Mouse (Mus musculus): ENCODE measurements around the gene Tspyl1. TPM values are rescaled to one million over a fixed set of nuclear protein-coding genes. Genes with fewer than 3 reads are reported as not detected.

Tspyl1 gene
- polyA plus RNA-seq, 1 experiment from 2014 or later: 70.7 TPM

DNA sequence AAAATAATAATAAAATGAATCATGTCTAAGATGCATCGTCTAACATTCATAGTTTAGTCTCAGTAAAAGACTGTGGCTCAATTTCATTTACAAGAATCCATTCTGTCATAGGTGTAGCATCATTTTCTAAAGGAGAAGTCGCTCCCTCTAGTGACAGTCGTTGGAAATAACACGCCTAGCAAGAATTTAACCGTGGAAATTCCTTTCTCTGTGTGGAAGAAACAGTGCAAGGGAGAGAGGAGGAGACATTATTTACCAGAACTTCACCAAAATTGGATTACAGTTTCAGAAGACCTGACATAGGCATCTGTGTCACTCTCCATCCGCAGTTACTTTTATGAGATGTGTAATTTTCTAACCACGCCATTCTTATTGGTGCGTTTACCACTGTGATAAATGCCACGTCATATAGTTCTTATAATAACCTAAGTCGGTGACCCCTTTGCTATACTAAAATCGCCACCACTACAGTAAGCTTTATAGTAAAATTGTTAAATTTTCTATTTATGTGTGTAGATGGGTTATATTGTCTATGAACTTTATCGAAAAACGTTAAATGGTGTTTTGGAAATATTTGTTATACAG is 1.3 kb upstream of the Tspyl1 start:
- WGBS: 24% methylated on average over 13 of the region's 13 CpGs
- H3K27ac ChIP-seq (replicated peaks in 1 of 2; ENCODE audit: control insufficient read depth in 1 of 2, insufficient read depth in 1 of 2, low read depth in 2 of 2, low read length in 2 of 2): no peak overlapping the region

DNA sequence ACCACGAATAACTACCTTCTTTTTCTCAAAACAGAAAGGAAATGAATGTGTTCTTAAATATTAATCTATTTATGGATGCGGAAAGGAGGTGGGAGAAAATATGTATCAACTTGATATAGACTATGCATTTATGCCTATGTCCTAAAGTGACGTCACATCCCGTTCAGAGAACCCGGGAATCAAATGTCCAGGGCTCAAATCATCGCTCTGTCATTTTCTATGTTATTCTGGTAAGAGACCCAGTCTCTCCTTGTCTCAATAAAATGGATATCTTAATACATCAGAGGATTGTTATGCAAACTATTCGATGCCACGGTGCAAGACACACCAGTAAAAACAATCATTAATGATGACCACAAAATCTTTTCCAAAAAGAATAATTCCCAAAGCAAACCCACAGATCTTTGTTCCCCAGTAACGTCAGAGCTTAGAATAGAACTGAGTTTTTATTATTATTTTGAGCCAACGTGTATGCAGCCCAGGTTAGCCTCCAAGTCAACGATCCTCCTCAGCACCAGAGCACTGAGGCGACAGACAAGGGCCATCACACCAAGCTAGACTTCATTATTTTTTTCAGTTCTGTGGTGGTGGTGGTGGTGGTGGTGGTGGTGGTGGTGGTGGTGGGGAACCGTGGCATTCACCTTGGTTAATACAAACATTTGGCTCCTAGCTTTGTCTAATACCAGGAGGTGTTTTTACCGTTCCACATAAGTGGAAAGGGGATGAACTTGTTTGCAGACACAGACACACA is 604 bp upstream of the Tspyl1 start:
- WGBS: 15% methylated on average over 14 of the region's 14 CpGs
- ATAC-seq (ENCODE audit: insufficient number of reproducible peaks, insufficient read depth, low FRiP score, low read depth): peak; percentile 7; the same call in 1 of the 2 replicates
- peak overlapping the region; percentile 99 for H3K4me3 ChIP-seq (ENCODE audit: control insufficient read depth in 1 of 2, insufficient read depth in 1 of 2, low read depth in 1 of 2, low read length in 2 of 2)
- peaks cover 6% of the 10 kb centered on the region for H3K36me3 ChIP-seq (ENCODE audit: control insufficient read depth, insufficient read depth, low read length)
- peak overlapping the region; percentile 93 for H3K4me2 ChIP-seq (ENCODE audit: low read length)
- H3K9ac ChIP-seq (ENCODE audit: low read length): peak overlapping the region; percentile 99
- no peaks in the 10 kb centered on the region for H3K27me3 ChIP-seq (ENCODE audit: control insufficient read depth, insufficient read depth, low read length)
- no peaks in the 10 kb centered on the region for H3K9me3 ChIP-seq (ENCODE audit: control insufficient read depth, low read length)
- peaks cover 2 to 15% of the 10 kb centered on the region in 2 experiments; a peak in 3 of 4 replicates for H3K4me1 ChIP-seq (ENCODE audit: control insufficient read depth in 2 of 2, insufficient read depth in 2 of 2, low read length in 2 of 2)
- H3K27ac ChIP-seq (replicated peaks in 1 of 2; ENCODE audit: control insufficient read depth in 1 of 2, insufficient read depth in 1 of 2, low read depth in 2 of 2, low read length in 2 of 2): peak overlapping the region; percentile 82 to 87

More for the DNA sequence above, 1.3 kb upstream of the Tspyl1 start:
- Histone ChIP-seq H3K4me2 (ENCODE audit: low read length) (peak overlapping the region; percentile 93), H3K9ac (ENCODE audit: low read length) (0 out of 2 replicates have a peak overlapping the region, but pooled peaks have one; percentile 39), H3K4me3 (ENCODE audit: control insufficient read depth in 1 of 2, insufficient read depth in 1 of 2, low read depth in 1 of 2, low read length in 2 of 2) (peak overlapping the region in 1 of 2 experiments; percentile 99; a peak in 3 of 4 replicates), H3K4me1 (ENCODE audit: control insufficient read depth in 2 of 2, insufficient read depth in 2 of 2, low read length in 2 of 2) (peaks cover 2 to 15% of the 10 kb centered on the region in 2 experiments; a peak in 3 of 4 replicates), H3K27me3 (ENCODE audit: control insufficient read depth, insufficient read depth, low read length) (no peaks in the 10 kb centered on the region), H3K9me3 (ENCODE audit: control insufficient read depth, low read length) (no peaks in the 10 kb centered on the region), H3K36me3 (ENCODE audit: control insufficient read depth, insufficient read depth, low read length) (peaks cover 3% of the 10 kb centered on the region; the same call in 1 of the 2 replicates)
- ATAC-seq (ENCODE audit: insufficient number of reproducible peaks, insufficient read depth, low FRiP score, low read depth): no peak

DNA sequence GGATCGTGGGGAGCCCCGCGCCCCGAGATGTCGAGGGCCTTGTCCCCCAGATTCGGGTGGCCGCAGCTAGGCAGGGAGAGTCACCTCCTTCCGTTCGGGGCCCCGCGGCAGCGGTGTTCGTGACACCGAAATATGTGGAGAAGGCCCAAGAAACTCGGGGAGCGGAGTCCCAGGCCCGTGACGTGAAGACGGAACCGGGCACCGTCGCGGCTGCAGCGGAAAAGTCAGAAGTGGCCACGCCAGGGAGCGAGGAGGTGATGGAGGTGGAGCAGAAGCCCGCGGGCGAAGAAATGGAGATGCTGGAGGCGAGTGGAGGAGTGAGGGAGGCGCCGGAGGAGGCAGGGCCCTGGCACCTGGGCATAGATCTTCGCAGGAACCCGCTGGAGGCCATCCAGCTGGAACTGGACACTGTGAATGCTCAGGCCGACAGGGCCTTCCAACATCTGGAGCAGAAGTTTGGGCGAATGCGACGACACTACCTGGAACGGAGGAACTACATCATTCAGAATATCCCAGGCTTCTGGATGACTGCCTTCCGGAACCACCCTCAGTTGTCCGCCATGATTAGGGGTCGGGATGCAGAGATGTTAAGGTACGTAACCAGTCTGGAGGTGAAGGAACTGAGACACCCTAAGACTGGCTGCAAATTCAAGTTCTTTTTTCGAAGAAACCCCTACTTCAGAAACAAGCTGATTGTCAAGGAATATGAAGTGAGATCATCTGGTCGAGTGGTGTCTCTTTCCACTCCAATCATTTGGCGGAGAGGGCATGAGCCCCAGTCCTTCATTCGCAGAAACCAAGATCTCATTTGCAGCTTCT is 639 bp downstream of the Tspyl1 start:
- ATAC-seq (ENCODE audit: insufficient number of reproducible peaks, insufficient read depth, low FRiP score, low read depth): peak; percentile 44
- no peaks in the 10 kb centered on the region for H3K9me3 ChIP-seq (ENCODE audit: control insufficient read depth, low read length)
- peaks cover 2 to 15% of the 10 kb centered on the region in 2 experiments; a peak in 3 of 4 replicates for H3K4me1 ChIP-seq (ENCODE audit: control insufficient read depth in 2 of 2, insufficient read depth in 2 of 2, low read length in 2 of 2)
- WGBS: 2% methylated on average over 47 of the region's 47 CpGs
- H3K9ac ChIP-seq (ENCODE audit: low read length): peak overlapping the region; percentile 99
- no peaks in the 10 kb centered on the region for H3K27me3 ChIP-seq (ENCODE audit: control insufficient read depth, insufficient read depth, low read length)
- peak overlapping the region; percentile 76 to 86 for H3K27ac ChIP-seq (replicated peaks in 1 of 2; ENCODE audit: control insufficient read depth in 1 of 2, insufficient read depth in 1 of 2, low read depth in 2 of 2, low read length in 2 of 2)
- H3K36me3 ChIP-seq (ENCODE audit: control insufficient read depth, insufficient read depth, low read length): peaks cover 15% of the 10 kb centered on the region
- H3K4me3 ChIP-seq (ENCODE audit: control insufficient read depth in 1 of 2, insufficient read depth in 1 of 2, low read depth in 1 of 2, low read length in 2 of 2): peak overlapping the region; percentile 99
- H3K4me2 ChIP-seq (ENCODE audit: low read length): peak overlapping the region; percentile 93

DNA sequence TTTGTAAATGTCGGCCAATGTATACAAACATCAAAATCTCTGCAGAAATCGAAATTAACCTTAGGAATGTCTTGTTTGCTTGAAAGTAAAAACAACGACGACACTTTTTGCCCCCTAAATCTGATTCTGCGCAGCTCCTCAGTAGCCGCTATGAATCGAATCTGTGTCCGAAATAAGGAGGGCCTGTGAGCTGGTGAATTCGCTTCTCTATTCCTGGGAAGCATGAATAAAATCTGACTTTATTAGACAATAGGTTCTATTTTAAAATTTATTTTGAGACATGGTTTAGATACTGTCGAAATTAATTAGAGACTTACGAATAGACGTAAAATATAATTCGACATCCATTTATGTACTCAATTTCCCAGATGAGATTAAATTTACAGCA is 14.9 kb downstream of the Tspyl1 start:
- WGBS: 7% methylated on average over 13 of the region's 13 CpGs

GRCm38 (mm10) chr10:34297299-34297979 is 15.4 kb downstream of the Tspyl1 start, which contains the start of gene Tspyl4:
TSS of gene Tspyl4 (plus strand) at chr10:34297442.
- Histone ChIP-seq H3K9me3 (ENCODE audit: control insufficient read depth, low read length) (no peaks in the 10 kb centered on the region), H3K4me2 (ENCODE audit: low read length) (peak within 1 kb of the TSS; percentile 96), H3K27me3 (ENCODE audit: control insufficient read depth, insufficient read depth, low read length) (no peaks in the 10 kb centered on the region), H3K9ac (ENCODE audit: low read length) (peak within 1 kb of the TSS; percentile 83), H3K36me3 (ENCODE audit: control insufficient read depth, insufficient read depth, low read length) (no peaks in the 10 kb centered on the region), H3K4me1 (ENCODE audit: control insufficient read depth in 2 of 2, insufficient read depth in 2 of 2, low read length in 2 of 2) (peaks cover 17 to 37% of the 10 kb centered on the region in 2 experiments), H3K27ac (replicated peaks in 1 of 2; ENCODE audit: control insufficient read depth in 1 of 2, insufficient read depth in 1 of 2, low read depth in 2 of 2, low read length in 2 of 2) (peak within 1 kb of the TSS; percentile 78 to 80), H3K4me3 (ENCODE audit: control insufficient read depth in 1 of 2, insufficient read depth in 1 of 2, low read depth in 1 of 2, low read length in 2 of 2) (peak within 1 kb of the TSS; percentile 79 to 92)
- ATAC-seq (ENCODE audit: insufficient number of reproducible peaks, insufficient read depth, low FRiP score, low read depth): peak; percentile 91
- under 1% methylated on average over 38 of the region's 38 CpGs for WGBS

More for the DNA sequence above, 14.9 kb downstream of the Tspyl1 start:
- peak overlapping the region; percentile 83 for H3K9ac ChIP-seq (ENCODE audit: low read length)
- H3K36me3 ChIP-seq (ENCODE audit: control insufficient read depth, insufficient read depth, low read length): no peaks in the 10 kb centered on the region
- ATAC-seq (ENCODE audit: insufficient number of reproducible peaks, insufficient read depth, low FRiP score, low read depth): no peak
- H3K4me2 ChIP-seq (ENCODE audit: low read length): peak overlapping the region; percentile 96
- no peaks in the 10 kb centered on the region for H3K9me3 ChIP-seq (ENCODE audit: control insufficient read depth, low read length)
- peak overlapping the region; percentile 79 to 92 for H3K4me3 ChIP-seq (ENCODE audit: control insufficient read depth in 1 of 2, insufficient read depth in 1 of 2, low read depth in 1 of 2, low read length in 2 of 2)
- H3K4me1 ChIP-seq (ENCODE audit: control insufficient read depth in 2 of 2, insufficient read depth in 2 of 2, low read length in 2 of 2): peaks cover 17 to 36% of the 10 kb centered on the region in 2 experiments
- H3K27me3 ChIP-seq (ENCODE audit: control insufficient read depth, insufficient read depth, low read length): no peaks in the 10 kb centered on the region
- H3K27ac ChIP-seq (replicated peaks in 1 of 2; ENCODE audit: control insufficient read depth in 1 of 2, insufficient read depth in 1 of 2, low read depth in 2 of 2, low read length in 2 of 2): peak overlapping the region in 1 of 2 experiments; percentile 78; a peak in 1 of 4 replicates

DNA sequence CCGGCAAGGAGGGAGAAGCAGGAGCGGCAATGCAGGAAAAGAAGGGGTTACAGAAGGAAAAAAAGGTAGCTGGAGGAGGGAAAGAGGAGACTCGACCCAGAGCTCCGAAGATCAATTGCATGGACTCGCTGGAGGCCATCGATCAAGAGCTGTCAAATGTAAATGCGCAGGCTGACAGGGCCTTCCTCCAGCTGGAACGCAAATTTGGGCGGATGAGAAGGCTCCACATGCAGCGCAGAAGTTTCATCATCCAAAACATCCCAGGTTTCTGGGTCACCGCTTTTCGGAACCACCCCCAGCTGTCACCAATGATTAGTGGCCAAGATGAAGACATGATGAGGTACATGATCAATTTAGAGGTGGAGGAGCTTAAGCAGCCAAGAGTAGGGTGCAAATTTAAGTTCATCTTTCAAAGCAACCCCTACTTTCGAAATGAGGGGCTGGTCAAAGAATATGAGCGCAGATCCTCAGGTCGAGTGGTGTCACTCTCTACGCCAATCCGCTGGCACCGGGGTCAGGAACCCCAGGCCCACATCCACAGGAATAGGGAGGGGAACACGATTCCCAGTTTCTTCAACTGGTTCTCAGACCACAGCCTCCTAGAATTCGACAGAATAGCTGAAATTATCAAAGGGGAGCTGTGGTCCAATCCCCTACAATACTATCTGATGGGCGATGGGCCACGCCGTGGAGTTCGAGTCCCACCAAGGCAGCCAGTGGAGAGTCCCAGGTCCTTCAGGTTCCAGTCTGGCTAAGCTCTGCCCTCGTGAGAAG is 16.2 kb downstream of the Tspyl1 start:
- H3K27ac ChIP-seq (replicated peaks in 1 of 2; ENCODE audit: control insufficient read depth in 1 of 2, insufficient read depth in 1 of 2, low read depth in 2 of 2, low read length in 2 of 2): peak overlapping the region in 1 of 2 experiments; percentile 78; a peak in 2 of 4 replicates
- H3K4me3 ChIP-seq (ENCODE audit: control insufficient read depth in 1 of 2, insufficient read depth in 1 of 2, low read depth in 1 of 2, low read length in 2 of 2): peak overlapping the region; percentile 79 to 92
- H3K36me3 ChIP-seq (ENCODE audit: control insufficient read depth, insufficient read depth, low read length): no peaks in the 10 kb centered on the region
- peak overlapping the region; percentile 96 for H3K4me2 ChIP-seq (ENCODE audit: low read length)
- H3K4me1 ChIP-seq (ENCODE audit: control insufficient read depth in 2 of 2, insufficient read depth in 2 of 2, low read length in 2 of 2): peaks cover 22 to 41% of the 10 kb centered on the region in 2 experiments
- 46% methylated on average over 25 of the region's 25 CpGs for WGBS
- ATAC-seq (ENCODE audit: insufficient number of reproducible peaks, insufficient read depth, low FRiP score, low read depth): no peak
- H3K9ac ChIP-seq (ENCODE audit: low read length): peak overlapping the region; percentile 83
- no peaks in the 10 kb centered on the region for H3K27me3 ChIP-seq (ENCODE audit: control insufficient read depth, insufficient read depth, low read length)
- H3K9me3 ChIP-seq (ENCODE audit: control insufficient read depth, low read length): no peaks in the 10 kb centered on the region
